Mouse (Mus musculus): ENCODE measurements around the gene Krtap6-1. TPM values are rescaled to one million over a fixed set of nuclear protein-coding genes. Genes with fewer than 3 reads are reported as not detected.
"Not testable (repeated sequence)": the region's sequence is repeated elsewhere in the genome, so short reads cannot be mapped to it uniquely, and the experiment has no call there.

Gene Krtap6-1
- not detected in 2 replicates for polyA plus RNA-seq (2012; rRNA removed)

- not testable (repeated sequence) for H3K4me1 ChIP-seq (ENCODE audit: control insufficient read depth, insufficient read depth, insufficient read length, low read length); H3K36me3 ChIP-seq (ENCODE audit: control insufficient read depth, insufficient read depth, low read length); H3K27ac ChIP-seq (ENCODE audit: insufficient read depth, low read depth, low read length); H3K27me3 ChIP-seq (ENCODE audit: control insufficient read depth, insufficient read depth, low read length); H3K4me3 ChIP-seq (ENCODE audit: low read depth, low read length)
- 91% methylated on average over 3 of the region's 3 CpGs for WGBS
These were observed at the start of gene Krtap6-1 for GRCm38 (mm10) chr16:89031399-89031798. Krtap6-1 (plus strand) TSS chr16:89031699.

- H3K4me3 ChIP-seq (ENCODE audit: low read depth, low read length) = no peak within 1 kb of the TSS
- no peaks in the 10 kb centered on the region for H3K27me3 ChIP-seq (ENCODE audit: control insufficient read depth, insufficient read depth, low read length)
- H3K4me1 ChIP-seq (ENCODE audit: control insufficient read depth, insufficient read depth, insufficient read length, low read length) = no peaks in the 10 kb centered on the region
- H3K36me3 ChIP-seq (ENCODE audit: control insufficient read depth, insufficient read depth, low read length) = no peaks in the 10 kb centered on the region
- TF ChIP-seq CTCF (IDR thresholded peaks at IDR 0.05; ENCODE audit: extremely low read depth, insufficient read length, insufficient replicate concordance, low read depth, low read length) (no peak), POLR2A (IDR thresholded peaks at IDR 0.05; ENCODE audit: low read depth, low read length) (no peak)
- 75% methylated on average over 5 of the region's 5 CpGs for WGBS
- H3K27ac ChIP-seq (ENCODE audit: insufficient read depth, low read depth, low read length) = no peak within 1 kb of the TSS
These were observed 20.8 kb upstream of the Krtap6-1 start, which contains the start of gene Krtap22-2 for GRCm38 (mm10) chr16:89010659-89011058. Krtap22-2 (minus strand) TSS chr16:89010759.

- TF ChIP-seq POLR2A (IDR thresholded peaks at IDR 0.05; ENCODE audit: low read depth, low read length) (no peak), CTCF (IDR thresholded peaks at IDR 0.05; ENCODE audit: extremely low read depth, insufficient read length, insufficient replicate concordance, low read depth, low read length) (no peak)
- Histone ChIP-seq H3K27me3 (ENCODE audit: control insufficient read depth, insufficient read depth, low read length) (no peaks in the 10 kb centered on the region), H3K27ac (ENCODE audit: insufficient read depth, low read depth, low read length) (no peak overlapping the region), H3K4me1 (ENCODE audit: control insufficient read depth, insufficient read depth, insufficient read length, low read length) (no peaks in the 10 kb centered on the region), H3K4me3 (ENCODE audit: low read depth, low read length) (no peak overlapping the region), H3K36me3 (ENCODE audit: control insufficient read depth, insufficient read depth, low read length) (no peaks in the 10 kb centered on the region)
- WGBS = 95% methylated on average over 3 of the region's 3 CpGs
These were observed 17.5 kb upstream of the Krtap6-1 start for GRCm38 (mm10) chr16:89013973-89014372.

- H3K27ac ChIP-seq (ENCODE audit: insufficient read depth, low read depth, low read length); H3K4me1 ChIP-seq (ENCODE audit: control insufficient read depth, insufficient read depth, insufficient read length, low read length); H3K27me3 ChIP-seq (ENCODE audit: control insufficient read depth, insufficient read depth, low read length); H3K36me3 ChIP-seq (ENCODE audit: control insufficient read depth, insufficient read depth, low read length); H3K4me3 ChIP-seq (ENCODE audit: low read depth, low read length): not testable (repeated sequence)
- 85% methylated on average over 3 of the region's 3 CpGs for WGBS
These were observed 16.5 kb upstream of the Krtap6-1 start, which contains the start of gene Gm10229 for GRCm38 (mm10) chr16:89014984-89015383. Gm10229 (plus strand) TSS chr16:89015284.

- 82% methylated on average over 2 of the region's 4 CpGs for WGBS
- not testable (repeated sequence) for H3K4me1 ChIP-seq (ENCODE audit: control insufficient read depth, insufficient read depth, insufficient read length, low read length); H3K4me3 ChIP-seq (ENCODE audit: low read depth, low read length); H3K27me3 ChIP-seq (ENCODE audit: control insufficient read depth, insufficient read depth, low read length); H3K36me3 ChIP-seq (ENCODE audit: control insufficient read depth, insufficient read depth, low read length); H3K27ac ChIP-seq (ENCODE audit: insufficient read depth, low read depth, low read length)
These were observed 9.9 kb downstream of the Krtap6-1 start, which contains the start of gene Gm10228 for GRCm38 (mm10) chr16:89041372-89041771. Gm10228 (minus strand) TSS chr16:89041472.

GRCm38 (mm10) chr16:89047783-89048182, 16.3 kb downstream of the Krtap6-1 start, which contains the start of gene Krtap6-5:
Krtap6-5 (minus strand) TSS chr16:89047883.
- Histone ChIP-seq H3K36me3 (ENCODE audit: control insufficient read depth, insufficient read depth, low read length) (no peaks in the 10 kb centered on the region), H3K27me3 (ENCODE audit: control insufficient read depth, insufficient read depth, low read length) (no peaks in the 10 kb centered on the region), H3K27ac (ENCODE audit: insufficient read depth, low read depth, low read length) (no peak within 1 kb of the TSS), H3K4me3 (ENCODE audit: low read depth, low read length) (no peak within 1 kb of the TSS), H3K4me1 (ENCODE audit: control insufficient read depth, insufficient read depth, insufficient read length, low read length) (no peaks in the 10 kb centered on the region)
- TF ChIP-seq CTCF (IDR thresholded peaks at IDR 0.05; ENCODE audit: extremely low read depth, insufficient read length, insufficient replicate concordance, low read depth, low read length) (no peak), POLR2A (IDR thresholded peaks at IDR 0.05; ENCODE audit: low read depth, low read length) (no peak)
- 73% methylated on average over 3 of the region's 3 CpGs for WGBS

GRCm38 (mm10) chr16:89063902-89064301, 32.4 kb downstream of the Krtap6-1 start, which contains the start of gene 1110025L11Rik:
1110025L11Rik (minus strand) TSS chr16:89064002.
- H3K27me3 ChIP-seq (ENCODE audit: control insufficient read depth, insufficient read depth, low read length); H3K27ac ChIP-seq (ENCODE audit: insufficient read depth, low read depth, low read length); H3K36me3 ChIP-seq (ENCODE audit: control insufficient read depth, insufficient read depth, low read length); H3K4me1 ChIP-seq (ENCODE audit: control insufficient read depth, insufficient read depth, insufficient read length, low read length); H3K4me3 ChIP-seq (ENCODE audit: low read depth, low read length): not testable (repeated sequence)
- no CpG with 5 or more reads among the region's 2 CpGs for WGBS

GRCm38 (mm10) chr16:89071041-89071440, 39.5 kb downstream of the Krtap6-1 start:
- 66% methylated on average over 2 of the region's 2 CpGs for WGBS
- H3K36me3 ChIP-seq (ENCODE audit: control insufficient read depth, insufficient read depth, low read length); H3K27me3 ChIP-seq (ENCODE audit: control insufficient read depth, insufficient read depth, low read length); H3K4me3 ChIP-seq (ENCODE audit: low read depth, low read length); H3K4me1 ChIP-seq (ENCODE audit: control insufficient read depth, insufficient read depth, insufficient read length, low read length); H3K27ac ChIP-seq (ENCODE audit: insufficient read depth, low read depth, low read length): not testable (repeated sequence)

Other genes with a start within 250 kb of the Krtap6-1 start
- gene Gm20741, start 219.5 kb upstream of the Krtap6-1 start, polyA plus RNA-seq (2012; rRNA removed) = not detected in 2 replicates
- gene Krtap15, start 211.5 kb upstream of the Krtap6-1 start, polyA plus RNA-seq (2012; rRNA removed) = not detected in 2 replicates
- gene Krtap14, start 205.6 kb upstream of the Krtap6-1 start, polyA plus RNA-seq (2012; rRNA removed) = not detected in 2 replicates
- gene Krtap19-1, start 162.3 kb upstream of the Krtap6-1 start, polyA plus RNA-seq (2012; rRNA removed) = not detected in 2 replicates
- gene Krtap19-2, start 157.4 kb upstream of the Krtap6-1 start, polyA plus RNA-seq (2012; rRNA removed) = not detected in 2 replicates
- not detected in 2 replicates for gene Krtap19-3, start 153.7 kb upstream of the Krtap6-1 start, polyA plus RNA-seq (2012; rRNA removed)
- gene Krtap19-4, start 146.6 kb upstream of the Krtap6-1 start, polyA plus RNA-seq (2012; rRNA removed) = not detected in 2 replicates
- not detected in 2 replicates for gene Krtap19-5, start 135.2 kb upstream of the Krtap6-1 start, polyA plus RNA-seq (2012; rRNA removed)
- not detected in 2 replicates for gene Krtap19-9b, start 99.4 kb upstream of the Krtap6-1 start, polyA plus RNA-seq (2012; rRNA removed)
- not detected in 2 replicates for gene Krtap16-3, start 68.8 kb upstream of the Krtap6-1 start, polyA plus RNA-seq (2012; rRNA removed)
- not detected in 2 replicates for gene Krtap22-2, start 20.9 kb upstream of the Krtap6-1 start, polyA plus RNA-seq (2012; rRNA removed)
- gene Gm10229, start 16.4 kb upstream of the Krtap6-1 start, polyA plus RNA-seq (2012; rRNA removed) = not detected in 2 replicates
- not detected in 2 replicates for gene Gm10228, start 9.8 kb downstream of the Krtap6-1 start, polyA plus RNA-seq (2012; rRNA removed)
- gene Krtap6-5, start 16.2 kb downstream of the Krtap6-1 start, polyA plus RNA-seq (2012; rRNA removed) = not detected in 2 replicates
- gene 1110025L11Rik, start 32.3 kb downstream of the Krtap6-1 start, polyA plus RNA-seq (2012; rRNA removed) = not detected in 2 replicates
- not detected in 2 replicates for gene Krtap6-3, start 52.3 kb downstream of the Krtap6-1 start, polyA plus RNA-seq (2012; rRNA removed)
- gene Gm6358, start 109.2 kb downstream of the Krtap6-1 start, polyA plus RNA-seq (2012; rRNA removed) = not detected in 2 replicates
- gene Gm10061, start 119.4 kb downstream of the Krtap6-1 start, polyA plus RNA-seq (2012; rRNA removed) = not detected in 2 replicates
- not detected in 2 replicates for gene Gm9789, start 126.3 kb downstream of the Krtap6-1 start, polyA plus RNA-seq (2012; rRNA removed)
- gene Gm7735, start 137.8 kb downstream of the Krtap6-1 start, polyA plus RNA-seq (2012; rRNA removed) = not detected in 2 replicates
- not detected in 2 replicates for gene 1110057P08Rik, start 143.0 kb downstream of the Krtap6-1 start, polyA plus RNA-seq (2012; rRNA removed)
- not detected in 2 replicates for gene Krtap20-2, start 174.2 kb downstream of the Krtap6-1 start, polyA plus RNA-seq (2012; rRNA removed)